Mouse (Mus musculus) MEL (cell line): Measurements from ENCODE around the gene Gm13271.

Experiments
- CTCF ChIP-seq, 3 experiments: IDR thresholded peaks in 2 of 3; conservative IDR thresholded peaks in 1 of 3; 2 replicates each; pipeline ENCODE4 v1.5.1; 2011 to 2012; ENCODE audit warnings: low read length in 3 of 3, low read depth in 2 of 3, mild to moderate bottlenecking in 2 of 3, improper control_type of control experiment in 1 of 3, inconsistent platforms in 1 of 3, mixed read lengths in 1 of 3, moderate library complexity in 1 of 3; ENCODE audit not compliant: control insufficient read depth in 1 of 3, insufficient read depth in 1 of 3, poor library complexity in 1 of 3, severe bottlenecking in 1 of 3
- E2F4 ChIP-seq: IDR thresholded peaks from 2 replicates; pipeline ENCODE4 v1.6.1; 2011; ENCODE audit warnings: low read depth, low read length, improper control_type of control experiment, borderline replicate concordance
- ELF1 ChIP-seq: IDR thresholded peaks from 2 replicates; pipeline ENCODE4 v1.6.1; 2014; ENCODE audit warnings: low read depth, mild to moderate bottlenecking, inconsistent platforms, low read length, improper control_type of control experiment, moderate library complexity
- EP300 ChIP-seq, 2 experiments: IDR thresholded peaks; 2 replicates each; pipeline ENCODE4 v1.6.1; 2011; ENCODE audit warnings: improper control_type of control experiment in 2 of 2, low read length in 2 of 2, low read depth in 1 of 2, mild to moderate bottlenecking in 1 of 2
- HCFC1 ChIP-seq: IDR thresholded peaks from 2 replicates; pipeline ENCODE4 v1.6.1; 2012; ENCODE audit warnings: low read depth, mild to moderate bottlenecking, inconsistent platforms, low read length, improper control_type of control experiment, moderate library complexity
- MAX ChIP-seq: IDR thresholded peaks from 2 replicates; pipeline ENCODE4 v1.6.1; 2011; ENCODE audit warnings: low read length, improper control_type of control experiment
- MEF2A ChIP-seq: IDR thresholded peaks from 2 replicates; pipeline ENCODE4 v1.6.1; 2014; ENCODE audit warnings: low read depth, mild to moderate bottlenecking, inconsistent platforms, low read length, improper control_type of control experiment; ENCODE audit not compliant: poor library complexity, insufficient replicate concordance, severe bottlenecking; ENCODE audit errors: extremely low read depth
- POLR2A ChIP-seq, 2 experiments: IDR thresholded peaks; 2 replicates each; pipeline ENCODE4 v1.6.1; 2011 to 2012; ENCODE audit warnings: low read length in 2 of 2, mild to moderate bottlenecking in 2 of 2, control low read depth in 1 of 2, improper control_type of control experiment in 1 of 2, low read depth in 1 of 2, moderate library complexity in 1 of 2; ENCODE audit not compliant: control insufficient read depth in 1 of 2, insufficient read depth in 1 of 2, poor library complexity in 1 of 2
- ZC3H11A ChIP-seq: IDR thresholded peaks from 2 replicates; pipeline ENCODE4 v1.6.1; 2012; ENCODE audit warnings: low read depth, mild to moderate bottlenecking, inconsistent platforms, low read length, improper control_type of control experiment

DNA sequence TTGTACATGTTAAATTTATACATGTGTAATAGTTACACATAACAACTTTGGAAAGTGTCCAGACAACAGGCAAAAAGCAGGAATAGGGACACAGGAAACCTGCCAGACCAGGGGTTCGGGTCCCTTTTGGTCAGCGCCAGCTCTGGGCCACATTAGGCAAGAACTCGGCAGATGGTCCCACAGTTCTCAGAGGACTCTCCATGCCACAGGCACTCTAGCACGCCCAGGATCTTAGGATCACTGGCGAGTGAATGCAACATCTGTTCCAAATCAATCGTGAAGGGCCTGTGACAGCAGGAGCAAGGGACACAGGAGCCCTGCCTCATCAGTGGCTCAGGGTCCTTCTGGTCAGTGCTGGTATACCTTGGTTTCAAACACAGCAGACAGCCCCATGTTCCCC is 4.7 kb upstream of the Gm13271 start:
- TF ChIP-seq POLR2A (IDR thresholded peaks at IDR 0.05; ENCODE audit: control insufficient read depth in 1 of 2, insufficient read depth in 1 of 2, low read depth in 1 of 2, low read length in 2 of 2, poor library complexity in 1 of 2) (no peak), E2F4 (no peak), HCFC1 (no peak), ZC3H11A (no peak), MEF2A (no peak), ELF1 (no peak), CTCF (IDR thresholded peaks at IDR 0.05 in 2 of 3, conservative IDR thresholded peaks at IDR 0.05 in 1 of 3; ENCODE audit: control insufficient read depth in 1 of 3, insufficient read depth in 1 of 3, low read depth in 2 of 3, low read length in 3 of 3, poor library complexity in 1 of 3, severe bottlenecking in 1 of 3) (no peak), EP300 (IDR thresholded peaks at IDR 0.05; ENCODE audit: low read depth in 1 of 2, low read length in 2 of 2) (no peak), MAX (no peak)
